Mouse (Mus musculus) kidney, postnatal 36 days (tissue): ENCODE measurements at regions not wholly inside any gene's neighbourhood (a gene's known extent, or its start where the extent isn't known, plus 50 kb on each side); places are given as distances from the start of the nearest gene placed in this dataset.
"Not testable (repeated sequence)": the region's sequence is repeated elsewhere in the genome, so short reads cannot be mapped to it uniquely, and the experiment has no call there.

Experiments
- DNase-seq, 2 experiments: peaks; one replicate each; pipeline ENCODE4 v3.0.0; 2021 to 2022; ENCODE audit warnings: mixed read lengths in 2 of 2

- no peak for DNase-seq
Measured at GRCm38 (mm10) chr1:41887556-41887955, 808.0 kb upstream of the Pou3f3 start.

GRCm38 (mm10) chr1:41888213-41888612, 807.4 kb upstream of the Pou3f3 start:
- no peak for DNase-seq

DNA sequence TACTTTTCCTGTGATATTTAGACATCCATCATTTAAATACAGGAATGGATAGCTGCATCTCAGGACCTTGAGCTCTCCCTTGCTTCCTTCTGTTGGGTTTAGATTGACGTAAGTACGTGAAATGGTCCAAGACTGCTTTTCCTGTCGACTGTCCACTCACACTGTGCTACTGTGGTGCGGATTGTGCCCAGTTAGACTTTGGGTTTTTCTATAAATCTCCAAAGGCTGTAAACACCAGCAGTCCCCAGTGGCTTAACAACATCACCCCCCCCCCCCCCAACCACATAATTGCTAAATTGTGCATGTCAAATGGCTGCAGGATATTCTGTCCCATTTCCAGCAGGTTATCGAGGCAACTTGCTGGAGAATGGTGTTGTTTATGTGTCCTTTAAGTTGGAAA, 806.6 kb upstream of the Pou3f3 start:
- peak; percentile 15 to 24 for DNase-seq

DNA sequence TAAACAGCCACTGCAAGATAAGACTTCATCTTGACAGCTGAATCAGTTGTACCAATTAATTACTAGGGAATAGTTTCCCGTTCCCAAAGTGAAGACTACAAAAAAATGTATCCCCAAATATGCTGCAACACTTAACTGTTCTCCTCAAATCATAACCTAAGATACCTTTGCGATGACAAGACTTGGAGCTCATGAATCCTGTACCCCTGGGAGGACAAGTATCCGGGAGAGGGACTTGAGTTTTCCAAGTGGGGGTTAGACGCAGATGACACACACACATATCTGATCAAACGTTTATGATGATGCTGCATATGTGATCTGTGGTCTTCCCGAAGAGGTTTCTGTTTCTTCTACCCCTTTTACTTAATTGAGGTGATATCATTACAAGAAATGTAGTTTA, 805.6 kb upstream of the Pou3f3 start:
- DNase-seq, result no peak

DNA sequence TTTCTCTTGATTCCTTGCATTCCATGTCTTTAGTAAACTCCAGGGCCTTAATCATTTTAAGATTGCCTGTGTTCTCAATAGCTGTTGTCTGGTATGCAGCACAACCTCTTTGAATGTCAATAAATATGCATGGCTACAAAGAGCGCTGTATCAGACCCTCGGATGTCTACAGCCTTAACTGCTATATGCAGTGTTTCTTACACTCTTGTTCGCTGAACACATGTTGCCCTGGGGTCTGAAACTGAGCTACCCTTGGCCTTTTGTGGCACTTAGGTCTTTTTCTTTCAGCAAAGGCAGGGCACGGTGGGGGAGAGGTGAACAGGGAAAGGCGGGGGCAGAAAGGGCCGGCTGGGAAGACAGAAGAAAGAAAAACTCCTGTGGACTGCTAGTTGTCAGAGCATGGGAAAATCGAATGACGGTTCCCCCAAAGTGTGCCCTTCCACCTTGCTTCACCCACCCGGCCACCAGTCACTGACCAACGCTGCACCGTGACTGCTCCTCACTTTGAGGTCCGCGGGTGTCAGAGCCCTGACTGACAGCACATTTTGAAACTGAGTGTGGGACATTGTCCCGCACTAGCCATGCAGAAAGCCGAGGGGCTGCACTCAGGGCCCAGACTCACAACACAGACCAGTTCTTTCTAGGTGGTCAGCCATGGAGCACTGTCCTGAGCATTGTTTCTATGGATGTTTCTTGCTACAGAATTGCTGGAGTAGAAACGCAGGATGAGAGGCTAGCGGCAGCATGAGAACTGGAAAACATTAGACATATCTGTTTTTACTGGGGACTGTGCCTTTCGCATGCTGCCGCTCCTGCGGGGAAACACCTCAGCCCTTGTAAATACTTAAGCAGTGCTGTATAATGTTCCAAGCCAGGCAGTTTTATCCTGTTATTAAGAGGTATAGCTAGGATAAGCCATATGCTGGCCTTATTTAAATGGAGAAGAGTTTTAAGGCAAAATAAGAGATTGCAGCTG, 804.6 kb upstream of the Pou3f3 start:
- no peak for DNase-seq

DNA sequence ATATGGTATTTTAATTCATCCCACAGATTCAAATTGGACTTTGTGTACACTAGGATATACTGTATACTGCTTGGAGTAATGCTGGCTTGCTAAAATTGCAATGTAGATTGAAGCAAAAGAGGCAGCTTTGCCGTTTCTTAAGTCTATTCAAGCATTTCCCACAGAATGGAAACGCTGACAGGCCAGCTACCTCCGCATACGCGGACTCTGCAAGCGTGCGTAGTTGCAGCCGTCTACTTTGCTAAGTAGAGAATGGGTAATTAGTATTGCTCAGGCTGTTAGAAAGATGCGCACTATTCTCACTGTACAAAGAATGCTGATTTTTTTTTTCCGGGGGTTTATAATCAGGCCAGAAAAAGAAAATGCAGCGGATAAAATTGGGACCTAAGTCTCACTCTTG, 803.8 kb upstream of the Pou3f3 start:
- DNase-seq, result no peak

GRCm38 (mm10) chr1:41892376-41892775, 803.2 kb upstream of the Pou3f3 start:
- no peak for DNase-seq

DNA sequence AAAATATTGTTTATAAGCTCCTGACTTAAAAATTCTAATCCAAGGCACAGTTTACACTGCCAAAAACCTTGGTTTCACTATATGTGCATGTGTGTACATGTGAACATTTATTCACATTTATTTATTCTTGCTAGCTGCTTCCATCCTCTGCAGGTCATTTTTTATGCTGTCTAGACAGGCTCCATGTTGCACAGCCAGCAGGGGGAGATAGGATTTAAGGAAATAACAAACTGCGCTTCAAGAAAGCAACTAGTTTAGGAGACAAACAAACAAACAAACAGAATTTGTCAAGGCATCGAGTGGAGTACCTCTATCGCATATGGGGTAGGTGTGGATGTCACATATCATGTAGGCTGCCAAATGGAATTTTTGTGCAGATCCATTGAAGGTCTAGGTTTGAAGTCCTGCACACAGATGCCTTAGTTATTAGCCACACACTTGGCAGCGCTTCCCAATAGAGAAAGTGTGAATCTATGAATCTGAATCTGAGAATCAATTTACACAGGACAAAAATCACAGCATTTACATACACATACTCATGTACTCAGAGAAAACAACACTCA, 797.7 kb upstream of the Pou3f3 start:
- DNase-seq, result peak; percentile 19 to 52

GRCm38 (mm10) chr1:41900370-41900769, 795.2 kb upstream of the Pou3f3 start:
- DNase-seq, result no peak

- DNase-seq, result no peak
Measured at GRCm38 (mm10) chr1:41905971-41906370, 789.6 kb upstream of the Pou3f3 start.

DNA sequence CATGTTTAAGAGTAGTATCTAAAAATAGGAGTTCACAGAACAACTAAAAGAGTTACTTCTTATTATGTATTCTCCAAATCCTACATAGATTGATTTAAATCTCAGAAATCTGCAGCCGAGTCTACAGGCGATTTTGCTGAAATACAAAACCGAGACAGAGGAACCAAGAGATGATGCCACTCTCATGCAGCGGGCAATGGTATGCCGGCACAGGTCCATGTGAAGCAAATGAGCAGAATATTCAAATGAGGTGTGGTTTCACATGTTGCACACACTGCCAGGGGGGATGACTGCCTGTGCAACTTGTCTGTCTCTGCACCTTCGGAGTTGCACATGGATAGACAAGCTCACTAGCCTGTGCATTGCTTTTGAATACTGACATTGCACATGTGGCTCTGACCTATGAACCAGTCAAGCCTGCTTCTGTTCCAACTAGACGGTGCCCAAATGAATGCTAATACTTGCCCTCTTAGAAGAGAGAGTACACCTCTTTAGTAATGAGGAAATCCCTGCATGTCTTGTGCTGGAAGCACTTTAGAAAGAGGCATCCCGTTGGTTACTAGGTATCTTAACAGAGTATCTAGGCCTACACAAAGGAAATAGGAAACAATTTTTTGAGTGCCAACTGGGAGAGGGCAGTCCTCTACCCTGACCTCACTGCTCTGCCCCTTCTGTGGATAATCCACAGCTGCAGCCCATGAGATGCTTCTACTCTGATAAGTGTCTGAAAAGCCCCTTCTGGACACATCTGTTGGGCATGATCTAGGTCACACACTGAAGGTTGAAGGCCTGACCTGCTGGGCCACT, 787.4 kb upstream of the Pou3f3 start:
- DNase-seq, result no peak

DNA sequence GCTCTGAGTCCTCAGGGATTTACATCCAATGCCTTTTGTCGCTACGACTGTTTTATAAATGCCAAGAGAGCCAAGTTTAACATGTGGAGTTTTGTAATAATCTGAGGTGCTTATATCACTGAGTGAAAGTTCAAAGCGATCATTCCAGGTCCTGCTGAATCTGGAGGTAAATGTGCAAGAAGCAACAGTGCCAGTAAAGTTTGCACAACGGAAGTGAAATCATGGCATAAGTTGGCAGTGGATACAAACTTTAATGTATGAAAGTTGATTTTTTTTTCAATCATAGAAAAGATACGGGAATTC, 786.8 kb upstream of the Pou3f3 start:
- DNase-seq, result no peak

DNA sequence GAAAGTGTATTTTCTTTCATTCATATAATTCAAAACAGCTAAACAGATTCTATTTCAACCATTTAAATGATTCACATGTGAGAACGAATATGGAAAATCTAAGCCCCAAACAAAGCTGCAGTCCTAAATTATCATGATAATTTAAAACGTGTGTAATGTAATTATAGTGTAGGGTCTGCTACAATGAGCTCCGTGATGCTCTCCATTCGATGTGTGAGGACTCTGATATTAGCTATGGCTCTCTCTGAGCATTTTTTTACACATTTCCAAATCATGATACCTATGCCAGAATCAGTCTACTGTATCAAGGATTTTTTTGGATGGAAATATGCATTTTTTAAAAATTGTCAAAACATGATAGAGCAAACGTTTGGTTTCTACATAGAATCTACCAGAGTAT, 785.8 kb upstream of the Pou3f3 start:
- DNase-seq, result no peak

- DNase-seq, result no peak
Measured at GRCm38 (mm10) chr1:41916730-41917347, 778.7 kb upstream of the Pou3f3 start.

DNA sequence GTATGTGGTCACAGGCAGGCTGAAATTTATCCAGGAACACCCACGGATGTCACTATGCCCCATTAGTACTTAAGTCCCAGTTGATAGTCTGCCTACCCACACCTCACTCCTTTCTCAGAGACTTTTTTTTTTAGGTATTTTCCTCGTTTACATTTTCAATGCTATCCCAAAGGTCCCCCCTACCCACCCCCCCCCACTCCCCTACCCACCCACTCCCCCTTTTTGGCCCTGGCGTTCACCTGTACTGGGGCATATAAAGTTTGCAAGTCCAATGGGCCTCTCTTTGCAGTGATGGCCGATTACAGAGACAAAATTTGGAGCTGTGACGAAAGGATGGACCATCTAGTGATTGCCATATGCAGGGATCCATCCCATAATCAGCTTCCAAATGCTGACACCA, 777.8 kb upstream of the Pou3f3 start:
- DNase-seq, result not testable (repeated sequence)

GRCm38 (mm10) chr1:41918394-41919262, 776.9 kb upstream of the Pou3f3 start:
- DNase-seq, result no peak

DNA sequence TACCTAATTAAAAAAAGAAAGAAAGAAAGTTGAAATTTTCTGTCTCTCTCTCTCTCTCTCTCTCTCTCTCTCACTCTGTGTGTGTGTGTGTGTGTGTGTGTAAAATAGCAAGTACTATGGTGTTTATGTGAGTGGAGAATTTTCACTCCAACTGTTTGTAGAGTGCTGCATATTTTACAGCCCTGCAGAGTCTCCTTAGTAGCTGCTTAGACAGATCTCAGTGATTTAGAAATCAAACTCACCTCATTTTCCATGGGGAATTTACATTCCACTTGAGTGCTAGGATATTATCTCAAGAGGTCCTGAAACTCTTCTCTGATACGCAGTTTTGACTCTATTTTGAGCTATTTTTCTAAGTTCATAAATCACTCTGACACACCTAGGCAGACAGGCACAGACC, 761.8 kb upstream of the Pou3f3 start:
- no peak for DNase-seq

DNA sequence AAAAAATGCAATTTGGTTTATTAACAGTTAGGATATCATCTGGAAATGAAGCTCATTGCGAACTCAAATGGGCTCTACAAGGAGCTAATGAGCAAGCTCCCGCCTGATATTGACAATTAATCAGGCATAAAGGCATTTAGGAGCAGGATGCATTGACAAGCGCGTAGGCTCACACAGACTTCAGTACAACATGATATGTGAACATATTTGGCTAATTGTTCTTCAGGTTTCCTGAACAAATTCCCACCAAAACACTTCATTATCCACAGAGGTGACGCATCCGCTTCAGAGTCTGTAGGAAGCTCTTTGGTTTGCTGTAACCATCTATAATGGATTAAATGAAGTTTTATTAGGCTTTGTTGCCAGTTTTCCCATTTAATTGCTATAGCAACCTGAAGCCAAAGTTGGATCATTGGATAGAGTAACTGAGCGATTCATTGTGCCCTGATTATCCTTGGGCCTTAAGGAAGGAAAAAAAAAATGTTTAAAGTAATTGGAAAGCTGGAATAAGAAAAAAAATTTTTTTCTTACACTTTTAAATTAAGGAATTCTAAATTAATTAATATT, 759.6 kb upstream of the Pou3f3 start:
- no peak for DNase-seq

- DNase-seq, result peak in 1 of 2 experiments; percentile 2
Measured at GRCm38 (mm10) chr1:41960982-41961381, 734.6 kb upstream of the Pou3f3 start.

DNA sequence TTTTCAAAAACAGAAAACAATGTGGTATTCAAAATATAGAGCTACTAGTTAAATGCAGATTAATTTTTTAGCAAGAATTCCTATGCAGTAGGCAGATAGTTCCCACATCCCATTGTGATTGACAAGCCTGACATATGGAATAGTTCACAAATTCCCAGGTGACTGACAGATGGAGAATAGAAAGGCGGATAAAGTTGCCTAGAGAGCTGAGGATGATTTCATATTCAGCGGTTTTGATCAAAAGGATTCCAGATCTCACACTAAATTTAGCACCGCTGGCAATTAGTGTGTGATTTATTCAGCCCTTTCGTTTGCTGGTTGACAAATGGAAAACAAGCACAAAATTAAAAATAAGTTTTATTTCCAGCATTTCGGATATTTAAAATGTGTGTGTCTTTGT, 714.0 kb upstream of the Pou3f3 start:
- no peak for DNase-seq

GRCm38 (mm10) chr1:42006235-42006634, 689.3 kb upstream of the Pou3f3 start:
- no peak for DNase-seq

- no peak for DNase-seq
Measured at GRCm38 (mm10) chr1:42008046-42008445, 687.5 kb upstream of the Pou3f3 start.
